In genomic region chr7:16635116-16635515, GRCm38 (mm10) we compare ENCODE assay signal across 32 mouse cellular contexts. TPM values are rescaled to one million over a fixed set of nuclear protein-coding genes. Genes with fewer than 3 reads are reported as not detected.
A peak's percentile ranks its signal among the peaks of the same experiment; 100 is the strongest.
DNase-seq lines count a peak whose midpoint lies in the region; ATAC-seq and TF ChIP-seq lines count a peak whose summit lies in the region.
"Had no signal": no experiment of that assay in that cellular context is flagged by ENCODE, and none has a peak within 500 bp of the region (broad histone marks: within the 10 kb centered on the region; RNA-seq: fewer than 3 reads in every experiment).

No protein-coding gene starts in this region.

- H3K4me1 ChIP-seq in heart, adult 2 months (ENCODE audit: control insufficient read depth, insufficient read depth, low read length): peaks cover 2% of the 10 kb centered on the region; the same call in 1 of the 2 replicates
- H3K4me1 ChIP-seq in heart, embryonic 10.5 days: peaks cover 5% of the 10 kb centered on the region
- no peaks in the 10 kb centered on the region for H3K4me1 ChIP-seq in kidney, postnatal 0 days (replicated peaks; ENCODE audit: insufficient read depth, low read length)

- no peak overlapping the region for H3K4me2 ChIP-seq in kidney, postnatal 0 days (ENCODE audit: low read length)
- H3K4me2 ChIP-seq: embryonic facial prominence, embryonic 12.5 days; forebrain, embryonic 13.5 days; heart, embryonic 11.5 days; hindbrain, embryonic 14.5 days had no signal

- no peaks in the 10 kb centered on the region for H3K79me2 ChIP-seq in heart, adult 2 months (replicated peaks; ENCODE audit: control insufficient read depth, insufficient read depth, low read length)

- TF ChIP-seq EP300 in heart, adult 2 months (IDR thresholded peaks at IDR 0.05; ENCODE audit: insufficient read depth, low read depth, low read length): 0 out of 2 replicates have a peak, but pooled peaks have one; percentile 14

- no peak for TF ChIP-seq POLR2A in heart, adult 2 months (IDR thresholded peaks at IDR 0.05; ENCODE audit: insufficient read depth, low read depth, low read length)

- 45% methylated on average over 3 of the region's 3 CpGs for WGBS in heart, adult 2 months
- 51% methylated on average over 3 of the region's 3 CpGs for WGBS in heart, embryonic 10.5 days
- WGBS in kidney, postnatal 0 days: 44% methylated on average over 3 of the region's 3 CpGs

- no peaks in the 10 kb centered on the region for H3K27me3 ChIP-seq in heart, adult 2 months (ENCODE audit: control insufficient read depth, insufficient read depth, low read length)
- no peaks in the 10 kb centered on the region for H3K27me3 ChIP-seq in heart, embryonic 10.5 days (ENCODE audit: insufficient read depth, poor library complexity, severe bottlenecking)
- no peaks in the 10 kb centered on the region for H3K27me3 ChIP-seq in kidney, postnatal 0 days (ENCODE audit: insufficient read depth, low read length)
- H3K27me3 ChIP-seq: CH12.LX; embryonic facial prominence, embryonic 12.5 days; forebrain, embryonic 13.5 days; Patski had no signal

- H3K9ac ChIP-seq in heart, adult 2 months (ENCODE audit: low read depth, low read length): no peak overlapping the region
- H3K9ac ChIP-seq in kidney, postnatal 0 days (ENCODE audit: low read depth, low read length): no peak overlapping the region
- H3K9ac ChIP-seq: embryonic facial prominence, embryonic 12.5 days; forebrain, embryonic 13.5 days; hindbrain, embryonic 14.5 days had no signal

- no peak for ATAC-seq in kidney, postnatal 0 days (replicated peaks; ENCODE audit: low FRiP score, low read depth)
- ATAC-seq: forebrain, embryonic 13.5 days; forebrain, embryonic 16.5 days; hindbrain, postnatal 0 days; inflammation-experienced regulatory T-cells, adult 6 months; intestine, embryonic 16.5 days; Patski had no signal

- H3K27ac ChIP-seq in heart, adult 2 months: no peak overlapping the region
- H3K27ac ChIP-seq in heart, embryonic 10.5 days: no peak overlapping the region
- no peak overlapping the region for H3K27ac ChIP-seq in kidney, postnatal 0 days
- H3K27ac ChIP-seq: embryonic facial prominence, embryonic 12.5 days; forebrain, embryonic 10.5 days; forebrain, embryonic 13.5 days; hindbrain, embryonic 14.5 days; hindbrain, postnatal 0 days had no signal

- no peak overlapping the region for H3K4me3 ChIP-seq in heart, adult 2 months
- H3K4me3 ChIP-seq in heart, embryonic 10.5 days: no peak overlapping the region
- H3K4me3 ChIP-seq in kidney, postnatal 0 days (replicated peaks; ENCODE audit: low read depth, low read length): no peak overlapping the region
- H3K4me3 ChIP-seq: embryonic facial prominence, embryonic 12.5 days; forebrain, embryonic 10.5 days; forebrain, embryonic 13.5 days had no signal

- H3K36me3 ChIP-seq in heart, adult 2 months (ENCODE audit: control insufficient read depth, insufficient read depth, low read length): no peaks in the 10 kb centered on the region
- H3K36me3 ChIP-seq in heart, embryonic 10.5 days: no peaks in the 10 kb centered on the region
- H3K36me3 ChIP-seq in kidney, postnatal 0 days (ENCODE audit: insufficient read depth, low read length): no peaks in the 10 kb centered on the region
- H3K36me3 ChIP-seq: embryonic facial prominence, embryonic 12.5 days; forebrain, embryonic 10.5 days; G1E had no signal

- TF ChIP-seq CTCF in heart, adult 2 months (IDR thresholded peaks at IDR 0.05): no peak
- no peak for TF ChIP-seq CTCF in kidney, postnatal 0 days (IDR thresholded peaks at IDR 0.05; ENCODE audit: low read depth)

- intact Hi-C loops in heart, adult 2 months (cut with DNase I): no loop called here

- no peaks in the 10 kb centered on the region; the same call in 1 of the 2 replicates for H3K9me3 ChIP-seq in heart, embryonic 10.5 days
- H3K9me3 ChIP-seq in kidney, postnatal 0 days (replicated peaks; ENCODE audit: low read length): no peaks in the 10 kb centered on the region
- H3K9me3 ChIP-seq: embryonic facial prominence, embryonic 12.5 days; forebrain, embryonic 10.5 days; forebrain, embryonic 13.5 days; G1E had no signal

- peak; percentile 46 for DNase-seq in gastrocnemius, adult 18-20 months (ENCODE audit: low spot score)
- DNase-seq in gastrocnemius, postnatal 4 days (ENCODE audit: low spot score in 2 of 2): no peak
- no peak for DNase-seq in heart, adult 2 months
- no peak for DNase-seq in heart, embryonic 10.5 days (ENCODE audit: low spot score)
- DNase-seq in kidney, postnatal 0 days (ENCODE audit: low spot score): peak; percentile 34
- no peak for DNase-seq in kidney, adult 8-10 months
- no peak for DNase-seq in layer of hippocampus, postnatal 25 days (ENCODE audit: extremely low spot score in 1 of 2, low spot score in 1 of 2)
- DNase-seq: adrenal gland, postnatal 10 days; adrenal gland, postnatal 36 days; B cell, adult 2 months; cerebellum, adult 18-20 months; cerebellum, adult 9-10 months; cerebellum, postnatal 14 days; heart, postnatal 10 days; heart, postnatal 4 days; kidney, adult 2 months had no signal

RNA-seq across cellular contexts. Expression of gene Arhgap35, which starts 20.3 kb away (rescaled TPM):
- total RNA-seq in gastrocnemius, adult 18-20 months (2021): 10 to 100 TPM; 17.4 to 24.4 TPM
- 10 to 100 TPM; 50.1 to 54.6 TPM for total RNA-seq in gastrocnemius, postnatal 4 days (2021)
- total RNA-seq in heart, adult 2 months (2021): 10 to 100 TPM; 32.5 to 33.8 TPM
- 15.6 and 22.9 TPM in 2 replicates for polyA plus RNA-seq in heart, adult 2 months (2012; rRNA removed)
- polyA plus RNA-seq in heart, embryonic 10.5 days (2016; fragmentation: Nextera tagmentation; extraction: Ambion mirVana): 18.3 and 20.0 TPM in 2 replicates
- polyA plus RNA-seq in kidney, postnatal 0 days (2015; fragmentation: Nextera tagmentation; extraction: Ambion mirVana): 10.3 and 10.9 TPM in 2 replicates
- total RNA-seq in layer of hippocampus, postnatal 25 days (2021): 100 to 1,000 TPM; 125 to 127 TPM

RNA-seq across cellular contexts. Expression of gene Ceacam15, which starts 40.4 kb away (rescaled TPM):
- not detected for total RNA-seq in gastrocnemius, adult 18-20 months (2021)
- total RNA-seq in gastrocnemius, postnatal 4 days (2021): not detected
- total RNA-seq in heart, adult 2 months (2021): not detected
- polyA plus RNA-seq in heart, adult 2 months (2012; rRNA removed): 0.14 TPM in 1 of 2 replicates, not detected in the other
- 0.19 and 0.30 TPM in 2 replicates for polyA plus RNA-seq in heart, embryonic 10.5 days (2016; fragmentation: Nextera tagmentation; extraction: Ambion mirVana)
- not detected in 2 replicates for polyA plus RNA-seq in kidney, postnatal 0 days (2015; fragmentation: Nextera tagmentation; extraction: Ambion mirVana)
- not detected for total RNA-seq in layer of hippocampus, postnatal 25 days (2021)
- total RNA-seq: adrenal gland, adult 18-20 months; adrenal gland, postnatal 10 days; adrenal gland, postnatal 36 days; CH12.LX; heart, adult 18-20 months; hindbrain, postnatal 0 days had no signal
- polyA plus RNA-seq: embryonic facial prominence, embryonic 12.5 days; forebrain, embryonic 10.5 days; forebrain, embryonic 13.5 days; forebrain, embryonic 16.5 days; G1E; gonadal fat pad, adult 2 months; hindbrain, embryonic 11.5 days; hindbrain, embryonic 14.5 days; hindbrain, postnatal 0 days; intestine, embryonic 16.5 days; kidney, adult 2 months; Patski had no signal

Comparison
In these comparisons a context has a peak if more than half of its experiments do, and no peak if none do; other contexts are left out.
1. DNase-seq: peak in gastrocnemius, adult 18-20 months (single experiment) and kidney, postnatal 0 days (single experiment); none in gastrocnemius, postnatal 4 days (0 of 2), heart, adult 2 months (0 of 2), heart, embryonic 10.5 days (single experiment), kidney, adult 8-10 months (0 of 2) and layer of hippocampus, postnatal 25 days (0 of 2).